Mouse (Mus musculus): ENCODE results near the gene Icam4.
A peak's percentile ranks its signal among the peaks of the same experiment; 100 is the strongest.

The Icam4 gene

GRCm38 (mm10) chr9:21011846-21012312 is 17.3 kb upstream of the Icam4 start:
- DNase-seq (ENCODE audit: low spot score in 2 of 2): peak in 1 of 2 experiments; percentile 26

- DNase-seq (ENCODE audit: low spot score in 2 of 2): no peak
Measured at GRCm38 (mm10) chr9:21012368-21012767, 16.8 kb upstream of the Icam4 start.

- peak; percentile 58 to 82 for DNase-seq (ENCODE audit: low spot score in 2 of 2)
Measured at GRCm38 (mm10) chr9:21014691-21015570, 14.2 kb upstream of the Icam4 start.

GRCm38 (mm10) chr9:21015571-21016130 is 13.5 kb upstream of the Icam4 start, which contains the start of gene Icam1:
Gene Icam1, plus strand, starts transcription at chr9:21015985.
- peak; percentile 67 to 81 for DNase-seq (ENCODE audit: low spot score in 2 of 2)

GRCm38 (mm10) chr9:21016331-21017176 is 12.6 kb upstream of the Icam4 start:
- no peak for DNase-seq (ENCODE audit: low spot score in 2 of 2)

- no peak for DNase-seq (ENCODE audit: low spot score in 2 of 2)
Measured at GRCm38 (mm10) chr9:21017177-21017575, 12.0 kb upstream of the Icam4 start.

- DNase-seq (ENCODE audit: low spot score in 2 of 2): no peak
Measured at GRCm38 (mm10) chr9:21018600-21018999, 10.6 kb upstream of the Icam4 start.

GRCm38 (mm10) chr9:21021363-21021762 is 7.8 kb upstream of the Icam4 start:
- DNase-seq (ENCODE audit: low spot score in 2 of 2): no peak

GRCm38 (mm10) chr9:21022288-21022687 is 6.9 kb upstream of the Icam4 start:
- DNase-seq (ENCODE audit: low spot score in 2 of 2): no peak

- no peak for DNase-seq (ENCODE audit: low spot score in 2 of 2)
Measured at GRCm38 (mm10) chr9:21022726-21023125, 6.4 kb upstream of the Icam4 start.

- DNase-seq (ENCODE audit: low spot score in 2 of 2): no peak
Measured at GRCm38 (mm10) chr9:21025258-21025810, 3.8 kb upstream of the Icam4 start.

- DNase-seq (ENCODE audit: low spot score in 2 of 2): no peak
Measured at GRCm38 (mm10) chr9:21026849-21027248, 2.3 kb upstream of the Icam4 start.

GRCm38 (mm10) chr9:21027774-21028290 is 1.3 kb upstream of the Icam4 start:
- DNase-seq (ENCODE audit: low spot score in 2 of 2): peak in 1 of 2 experiments; percentile 29

- DNase-seq (ENCODE audit: low spot score in 2 of 2): peak; percentile 43 to 57
Measured at GRCm38 (mm10) chr9:21028560-21029110, 538 bp upstream of the Icam4 start.

- peak in 1 of 2 experiments; percentile 63 for DNase-seq (ENCODE audit: low spot score in 2 of 2)
Measured at GRCm38 (mm10) chr9:21030055-21030600, 955 bp downstream of the Icam4 start.

- DNase-seq (ENCODE audit: low spot score in 2 of 2): peak; percentile 83 to 94
Measured at GRCm38 (mm10) chr9:21030781-21031250, 1.6 kb downstream of the Icam4 start.

GRCm38 (mm10) chr9:21031251-21031895 is 2.2 kb downstream of the Icam4 start:
- peak; percentile 68 to 70 for DNase-seq (ENCODE audit: low spot score in 2 of 2)

GRCm38 (mm10) chr9:21031896-21032351 is 2.8 kb downstream of the Icam4 start, which contains the start of gene Icam5:
Gene Icam5, plus strand, starts transcription at chr9:21032073.
- DNase-seq (ENCODE audit: low spot score in 2 of 2): peak; percentile 65 to 66

GRCm38 (mm10) chr9:21032491-21032890 is 3.3 kb downstream of the Icam4 start:
- no peak for DNase-seq (ENCODE audit: low spot score in 2 of 2)

- peak; percentile 82 to 94 for DNase-seq (ENCODE audit: low spot score in 2 of 2)
Measured at GRCm38 (mm10) chr9:21033136-21033535, 4.0 kb downstream of the Icam4 start.

Measured in spleen, postnatal 10 days (tissue).